Mouse (Mus musculus) CD4-positive helper T cell, adult 2 months (primary cell): Measurements from ENCODE around the gene Slc46a2.

Source experiments
- DNase-seq: peaks from one replicate; pipeline ENCODE4 v3.0.0-alpha.2; 2012; ENCODE audit warnings: low read depth, missing footprints, low spot score

Slc46a2 gene

GRCm38 (mm10) chr4:59914608-59915403, at the start of gene Slc46a2:
Gene Slc46a2, minus strand, starts transcription at chr4:59915056.
- no peak for DNase-seq

- no peak for DNase-seq
These were observed 48.8 kb upstream of the Slc46a2 start, which contains the start of gene Mup6 for GRCm38 (mm10) chr4:59963405-59964344. Gene Mup6, plus strand, starts transcription at chr4:59964294.

- no peak for DNase-seq
These were observed 45.8 kb upstream of the Slc46a2 start, which contains the start of gene Mup4 for GRCm38 (mm10) chr4:59960610-59961009. Gene Mup4, minus strand, starts transcription at chr4:59960710.

- no peak for DNase-seq
These were observed 22.7 kb upstream of the Slc46a2 start for GRCm38 (mm10) chr4:59937543-59937942.

GRCm38 (mm10) chr4:59932505-59933281, 17.8 kb upstream of the Slc46a2 start:
- peak; percentile 21 for DNase-seq

- peak; percentile 78 for DNase-seq
These were observed 13.5 kb upstream of the Slc46a2 start for GRCm38 (mm10) chr4:59928347-59928746.

GRCm38 (mm10) chr4:59927666-59928065, 12.8 kb upstream of the Slc46a2 start:
- DNase-seq = no peak

- no peak for DNase-seq
These were observed 10.2 kb upstream of the Slc46a2 start for GRCm38 (mm10) chr4:59925082-59925481.

- DNase-seq = no peak
These were observed 3.1 kb upstream of the Slc46a2 start for GRCm38 (mm10) chr4:59917966-59918365.

- no peak for DNase-seq
These were observed 6.1 kb downstream of the Slc46a2 start for GRCm38 (mm10) chr4:59908785-59909184.

- no peak for DNase-seq
These were observed 7.1 kb downstream of the Slc46a2 start for GRCm38 (mm10) chr4:59907657-59908230.

GRCm38 (mm10) chr4:59907092-59907491, 7.8 kb downstream of the Slc46a2 start:
- no peak for DNase-seq

- no peak for DNase-seq
These were observed 12.3 kb downstream of the Slc46a2 start for GRCm38 (mm10) chr4:59902547-59902946.

GRCm38 (mm10) chr4:59901810-59902209, 13.0 kb downstream of the Slc46a2 start:
- no peak for DNase-seq

- no peak for DNase-seq
These were observed 16.3 kb downstream of the Slc46a2 start for GRCm38 (mm10) chr4:59898521-59898919.

- DNase-seq = no peak
These were observed 16.9 kb downstream of the Slc46a2 start for GRCm38 (mm10) chr4:59897814-59898520.

GRCm38 (mm10) chr4:59896000-59896399, 18.9 kb downstream of the Slc46a2 start:
- DNase-seq = no peak

GRCm38 (mm10) chr4:59894977-59895575, 19.8 kb downstream of the Slc46a2 start:
- no peak for DNase-seq

GRCm38 (mm10) chr4:59894415-59894814, 20.4 kb downstream of the Slc46a2 start:
- DNase-seq = no peak

- no peak for DNase-seq
These were observed 22.1 kb downstream of the Slc46a2 start for GRCm38 (mm10) chr4:59892731-59893130.
